Mouse (Mus musculus): Measurements from ENCODE around the gene Camta1.

- TF ChIP-seq GATA1 (IDR thresholded peaks at IDR 0.05; ENCODE audit: borderline replicate concordance, low read length) (no peak), FLI1 (IDR thresholded peaks at IDR 0.05; ENCODE audit: low read length) (no peak)
These were observed 366.3 kb downstream of the Camta1 start for GRCm38 (mm10) chr4:151495276-151495882.
